Mouse (Mus musculus) left cerebral cortex, postnatal 14 days (tissue): ENCODE data around the gene Pdcd4. TPM values are rescaled to one million over a fixed set of nuclear protein-coding genes. Genes with fewer than 3 reads are reported as not detected.

Source experiments
- DNase-seq, 2 experiments: peaks; one replicate each; pipeline ENCODE4 v3.0.0; 2021 to 2022; ENCODE audit warnings: low spot score in 2 of 2, mixed read lengths in 1 of 2
- intact Hi-C: fragments of 180-260 bp; cut with DNase I; formaldehyde crosslinking; loops from one replicate; pipeline ENCODE4 v1.15.1; 2025
- total RNA-seq, 2 experiments: library from RNA; stranded (reverse); gene quantifications; 2 replicates each; pipeline ENCODE4 v1.2.3; 2021

The Pdcd4 gene
- total RNA-seq, 2 experiments from 2014 or later, result 102 to 105 TPM

- intact Hi-C loops, result no loop called here
Measured at GRCm38 (mm10) chr19:53868796-53869195, 23.2 kb upstream of the Pdcd4 start.

GRCm38 (mm10) chr19:53869427-53870385, 22.3 kb upstream of the Pdcd4 start:
- DNase-seq, result no peak
- intact Hi-C loops, result no loop called here

More at GRCm38 (mm10) chr19:53868796-53869195, 23.2 kb upstream of the Pdcd4 start:
- no peak for DNase-seq

GRCm38 (mm10) chr19:53870568-53870967, 21.5 kb upstream of the Pdcd4 start:
- intact Hi-C loops, result no loop called here

GRCm38 (mm10) chr19:53871502-53871901, 20.5 kb upstream of the Pdcd4 start:
- intact Hi-C loops, result no loop called here
- no peak for DNase-seq

More at GRCm38 (mm10) chr19:53870568-53870967, 21.5 kb upstream of the Pdcd4 start:
- DNase-seq, result no peak

- intact Hi-C loops, result no loop called here
- no peak for DNase-seq
Measured at GRCm38 (mm10) chr19:53872994-53873713, 18.9 kb upstream of the Pdcd4 start.

- DNase-seq, result no peak
- intact Hi-C loops, result no loop called here
Measured at GRCm38 (mm10) chr19:53875246-53875645, 16.8 kb upstream of the Pdcd4 start.

- intact Hi-C loops, result no loop called here
- DNase-seq, result no peak
Measured at GRCm38 (mm10) chr19:53877779-53878178, 14.3 kb upstream of the Pdcd4 start.

- no peak for DNase-seq
- intact Hi-C loops, result no loop called here
Measured at GRCm38 (mm10) chr19:53880460-53880859, 11.6 kb upstream of the Pdcd4 start.

GRCm38 (mm10) chr19:53881786-53882185, 10.2 kb upstream of the Pdcd4 start:
- intact Hi-C loops, result no loop called here
- no peak for DNase-seq

- intact Hi-C loops, result no loop called here
- no peak for DNase-seq
Measured at GRCm38 (mm10) chr19:53885450-53885849, 6.6 kb upstream of the Pdcd4 start.

GRCm38 (mm10) chr19:53886576-53887370, 5.3 kb upstream of the Pdcd4 start:
- intact Hi-C loops, result no loop called here
- DNase-seq, result no peak

- intact Hi-C loops, result no loop called here
- DNase-seq, result no peak
Measured at GRCm38 (mm10) chr19:53887822-53888221, 4.2 kb upstream of the Pdcd4 start.

GRCm38 (mm10) chr19:53888331-53888730, 3.7 kb upstream of the Pdcd4 start:
- intact Hi-C loops, result no loop called here
- no peak for DNase-seq

GRCm38 (mm10) chr19:53889555-53889954, 2.5 kb upstream of the Pdcd4 start:
- DNase-seq, result no peak
- intact Hi-C loops, result no loop called here

GRCm38 (mm10) chr19:53890274-53890673, 1.8 kb upstream of the Pdcd4 start:
- intact Hi-C loops, result no loop called here
- no peak for DNase-seq

GRCm38 (mm10) chr19:53890781-53891251, 1.2 kb upstream of the Pdcd4 start:
- no peak for DNase-seq
- intact Hi-C loops, result no loop called here

GRCm38 (mm10) chr19:53891569-53891968, 462 bp upstream of the Pdcd4 start:
- no peak for DNase-seq
- intact Hi-C loops, result no loop called here

- peak in 1 of 2 experiments; percentile 54 for DNase-seq
- intact Hi-C loops, result no loop called here
Measured at GRCm38 (mm10) chr19:53892838-53893359, 868 bp downstream of the Pdcd4 start.

GRCm38 (mm10) chr19:53893711-53894171, 1.7 kb downstream of the Pdcd4 start:
- intact Hi-C loops, result no loop called here
- no peak for DNase-seq
